Mouse (Mus musculus) embryonic fibroblast, embryonic 13.5 days (primary cell): Measurements from ENCODE around the gene Il1rap. TPM values are rescaled to one million over a fixed set of nuclear protein-coding genes. Genes with fewer than 3 reads are reported as not detected.

Experiments used
- H3K27ac ChIP-seq: 2 replicates; pipeline ENCODE4 v1.5.1; 2012; ENCODE audit warnings: low read length, control low read depth, inconsistent platforms; ENCODE audit not compliant: insufficient read depth
- H3K4me1 ChIP-seq: 2 replicates; pipeline ENCODE4 v1.6.1; 2011; ENCODE audit warnings: low read length; ENCODE audit not compliant: control insufficient read depth, insufficient read depth
- H3K4me3 ChIP-seq: 2 replicates; pipeline ENCODE4 v1.5.1; 2011; ENCODE audit warnings: mild to moderate bottlenecking, control low read depth, low read length; ENCODE audit not compliant: insufficient read depth
- CTCF ChIP-seq: IDR thresholded peaks from 2 replicates; pipeline ENCODE4 v1.5.1; 2011; ENCODE audit warnings: mild to moderate bottlenecking, control low read depth, low read length, moderate library complexity, borderline replicate concordance; ENCODE audit not compliant: insufficient read depth
- POLR2A ChIP-seq: IDR thresholded peaks from 2 replicates; pipeline ENCODE4 v1.6.1; 2011; ENCODE audit warnings: low read depth, mild to moderate bottlenecking, control low read depth, low read length, moderate library complexity
- polyA plus RNA-seq: library from polyadenylated mRNA; stranded (reverse); fragments of >200 nt; gene quantifications from 2 replicates; pipeline ENCODE4 v1.2.4, GENCODE M21; 2011; ENCODE audit warnings: low read depth; ENCODE audit not compliant: missing spikeins, insufficient read length

Gene Il1rap
- polyA plus RNA-seq, 1 experiment, result 20.4 TPM

- H3K4me3 ChIP-seq, result no peak overlapping the region
- H3K27ac ChIP-seq, result no peak overlapping the region
- H3K4me1 ChIP-seq, result no peaks in the 10 kb centered on the region; the same call in 1 of the 2 replicates
- no peak for TF ChIP-seq CTCF
Observed at GRCm38 (mm10) chr16:26666401-26666800, 84.9 kb downstream of the Il1rap start.

- Histone ChIP-seq H3K4me3 (no peak overlapping the region), H3K4me1 (no peaks in the 10 kb centered on the region; the same call in 1 of the 2 replicates)
- TF ChIP-seq POLR2A (no peak), CTCF (no peak)
Observed at GRCm38 (mm10) chr16:26669081-26669480, 87.6 kb downstream of the Il1rap start.

GRCm38 (mm10) chr16:26680381-26680780 is 98.9 kb downstream of the Il1rap start:
- no peak for TF ChIP-seq CTCF
- no peak for TF ChIP-seq POLR2A
- Histone ChIP-seq H3K27ac (no peak overlapping the region), H3K4me3 (no peak overlapping the region), H3K4me1 (no peaks in the 10 kb centered on the region)

More at GRCm38 (mm10) chr16:26669081-26669480, 87.6 kb downstream of the Il1rap start:
- H3K27ac ChIP-seq, result peak overlapping the region; percentile 34; the same call in 1 of the 2 replicates

- Histone ChIP-seq H3K4me3 (no peak overlapping the region), H3K4me1 (no peaks in the 10 kb centered on the region), H3K27ac (no peak overlapping the region)
- TF ChIP-seq CTCF, result no peak
- no peak for TF ChIP-seq POLR2A
Observed at GRCm38 (mm10) chr16:26689771-26690170, 108.3 kb downstream of the Il1rap start.

GRCm38 (mm10) chr16:26691294-26691693 is 109.8 kb downstream of the Il1rap start:
- no peaks in the 10 kb centered on the region for H3K4me1 ChIP-seq

GRCm38 (mm10) chr16:26698076-26698475 is 116.6 kb downstream of the Il1rap start:
- TF ChIP-seq POLR2A (no peak), CTCF (no peak)
- Histone ChIP-seq H3K27ac (no peak overlapping the region), H3K4me3 (no peak overlapping the region), H3K4me1 (no peaks in the 10 kb centered on the region; the same call in 1 of the 2 replicates)

More at GRCm38 (mm10) chr16:26691294-26691693, 109.8 kb downstream of the Il1rap start:
- no peak for TF ChIP-seq POLR2A
- TF ChIP-seq CTCF, result no peak
- Histone ChIP-seq H3K27ac (no peak overlapping the region), H3K4me3 (no peak overlapping the region)

- H3K4me3 ChIP-seq, result no peak overlapping the region
- no peaks in the 10 kb centered on the region; the same call in 1 of the 2 replicates for H3K4me1 ChIP-seq
- no peak overlapping the region for H3K27ac ChIP-seq
- TF ChIP-seq CTCF (no peak), POLR2A (no peak)
Observed at GRCm38 (mm10) chr16:26700440-26701103, 119.1 kb downstream of the Il1rap start.

GRCm38 (mm10) chr16:26705658-26706371 is 124.3 kb downstream of the Il1rap start:
- TF ChIP-seq POLR2A (no peak), CTCF (no peak)
- H3K27ac ChIP-seq, result no peak overlapping the region
- H3K4me1 ChIP-seq, result no peaks in the 10 kb centered on the region; the same call in 1 of the 2 replicates

GRCm38 (mm10) chr16:26706503-26706902 is 125.0 kb downstream of the Il1rap start:
- H3K4me3 ChIP-seq, result no peak overlapping the region
- no peak overlapping the region for H3K27ac ChIP-seq
- no peak for TF ChIP-seq CTCF
- no peak for TF ChIP-seq POLR2A
- no peaks in the 10 kb centered on the region for H3K4me1 ChIP-seq

More at GRCm38 (mm10) chr16:26705658-26706371, 124.3 kb downstream of the Il1rap start:
- H3K4me3 ChIP-seq, result no peak overlapping the region

GRCm38 (mm10) chr16:26710922-26711321 is 129.4 kb downstream of the Il1rap start:
- Histone ChIP-seq H3K4me1 (no peaks in the 10 kb centered on the region), H3K4me3 (no peak overlapping the region), H3K27ac (no peak overlapping the region)
- TF ChIP-seq POLR2A (no peak), CTCF (no peak)
